ENCODE assay signal across 26 mouse cellular contexts in genomic region chr2:152373547-152373946, GRCm38 (mm10). TPM values are rescaled to one million over a fixed set of nuclear protein-coding genes. Genes with fewer than 3 reads are reported as not detected.
DNase-seq lines count a peak whose midpoint lies in the region; ATAC-seq and TF ChIP-seq lines count a peak whose summit lies in the region.
"Had no signal": no experiment of that assay in that cellular context is flagged by ENCODE, and none has a peak within 500 bp of the region (broad histone marks: within the 10 kb centered on the region; RNA-seq: fewer than 3 reads in every experiment).

No protein-coding gene starts in this region.

- no peak for ATAC-seq in hindbrain, postnatal 0 days
- peak; percentile 86 for ATAC-seq in erythroid progenitor cell, adult 5-6 weeks (replicated peaks; ENCODE audit: low FRiP score, poor library complexity, severe bottlenecking)
- ATAC-seq: forebrain, embryonic 15.5 days; hindbrain, embryonic 16.5 days; inflammation-experienced regulatory T-cells, adult 6 months; intestine, embryonic 16.5 days; Patski had no signal

- H3K4me1 ChIP-seq in hindbrain, postnatal 0 days (ENCODE audit: insufficient read depth, low read length): peaks cover 15% of the 10 kb centered on the region
- peaks cover 36% of the 10 kb centered on the region for H3K4me1 ChIP-seq in hindbrain, embryonic 10.5 days (replicated peaks)
- H3K4me1 ChIP-seq in MEL (ENCODE audit: control insufficient read depth in 1 of 2, insufficient read depth in 2 of 2, low read length in 2 of 2): peaks cover 9 to 15% of the 10 kb centered on the region in 2 experiments

- intact Hi-C loops in gastrocnemius, postnatal 36 days (cut with DNase I): no loop called here

- H3K4me2 ChIP-seq in hindbrain, postnatal 0 days (ENCODE audit: low read depth, low read length): no peak overlapping the region
- H3K4me2 ChIP-seq: forebrain, embryonic 12.5 days; forebrain, embryonic 15.5 days; heart, embryonic 13.5 days; hindbrain, embryonic 13.5 days had no signal

- H3K27me3 ChIP-seq in hindbrain, postnatal 0 days (ENCODE audit: insufficient read depth, low read length): no peaks in the 10 kb centered on the region
- H3K27me3 ChIP-seq in hindbrain, embryonic 10.5 days (ENCODE audit: insufficient read depth, poor library complexity, severe bottlenecking): peaks cover 67% of the 10 kb centered on the region
- H3K27me3 ChIP-seq in MEL (ENCODE audit: control insufficient read depth in 1 of 2, insufficient read depth in 2 of 2, low read length in 2 of 2): no peaks in the 10 kb centered on the region
- H3K27me3 ChIP-seq: forebrain, embryonic 15.5 days had no signal

- no peaks in the 10 kb centered on the region for H3K9me3 ChIP-seq in hindbrain, postnatal 0 days (ENCODE audit: low read length)
- H3K9me3 ChIP-seq in hindbrain, embryonic 10.5 days: no peaks in the 10 kb centered on the region
- H3K9me3 ChIP-seq in MEL (replicated peaks; ENCODE audit: insufficient read depth, low read length): no peaks in the 10 kb centered on the region
- H3K9me3 ChIP-seq: forebrain, embryonic 12.5 days; forebrain, embryonic 15.5 days; heart, embryonic 10.5 days; heart, embryonic 13.5 days; hindbrain, embryonic 13.5 days had no signal

- no peaks in the 10 kb centered on the region for H3K36me3 ChIP-seq in hindbrain, postnatal 0 days (ENCODE audit: insufficient read depth, low read length)
- no peaks in the 10 kb centered on the region for H3K36me3 ChIP-seq in hindbrain, embryonic 10.5 days
- peaks cover 0 to 11% of the 10 kb centered on the region in 2 experiments; a peak in 2 of 4 replicates for H3K36me3 ChIP-seq in MEL (ENCODE audit: control insufficient read depth in 1 of 2, insufficient read depth in 2 of 2, low read length in 2 of 2)
- H3K36me3 ChIP-seq: forebrain, embryonic 12.5 days; forebrain, embryonic 15.5 days; heart, embryonic 10.5 days; heart, embryonic 13.5 days; hindbrain, embryonic 13.5 days had no signal

- no peak overlapping the region for H3K4me3 ChIP-seq in hindbrain, postnatal 0 days (ENCODE audit: low read length)
- no peak overlapping the region for H3K4me3 ChIP-seq in hindbrain, embryonic 10.5 days
- peak overlapping the region; percentile 35 to 52 for H3K4me3 ChIP-seq in MEL (ENCODE audit: control insufficient read depth in 1 of 2, insufficient read depth in 1 of 2, low read depth in 2 of 2, low read length in 2 of 2)
- H3K4me3 ChIP-seq: forebrain, embryonic 12.5 days; forebrain, embryonic 15.5 days; heart, adult 2 months; heart, embryonic 10.5 days; heart, embryonic 13.5 days; hindbrain, embryonic 13.5 days had no signal

- peak in 1 of 2 experiments; percentile 42; a peak in 1 of 4 replicates for TF ChIP-seq POLR2A in MEL (IDR thresholded peaks at IDR 0.05; ENCODE audit: control insufficient read depth in 1 of 2, insufficient read depth in 1 of 2, low read depth in 1 of 2, low read length in 2 of 2, poor library complexity in 1 of 2)

- H3K9ac ChIP-seq in hindbrain, postnatal 0 days (replicated peaks; ENCODE audit: low read length): no peak overlapping the region
- peak overlapping the region; percentile 68 for H3K9ac ChIP-seq in MEL (ENCODE audit: control insufficient read depth, low read depth, low read length, poor library complexity, severe bottlenecking)
- H3K9ac ChIP-seq: forebrain, embryonic 12.5 days; forebrain, embryonic 15.5 days; heart, embryonic 13.5 days; hindbrain, embryonic 13.5 days had no signal

- DNase-seq in hindbrain, postnatal 0 days (ENCODE audit: low spot score): peak; percentile 22
- DNase-seq in hindbrain, embryonic 10.5 days (ENCODE audit: low spot score): no peak
- peak; percentile 85 for DNase-seq in MEL (ENCODE audit: low read depth, low spot score)
- DNase-seq in gastrocnemius, postnatal 36 days: no peak
- no peak for DNase-seq in urinary bladder, postnatal 36 days (ENCODE audit: low spot score in 2 of 2)
- DNase-seq: adrenal gland, postnatal 10 days; adrenal gland, postnatal 36 days; cerebellum, adult 11-12 months; cerebellum, adult 8-10 months; cerebellum, postnatal 10 days; cerebellum, postnatal 36 days; gastrocnemius, postnatal 25 days; heart, adult 2 months; heart, postnatal 14 days had no signal

- 72% methylated on average over 9 of the region's 9 CpGs for WGBS in hindbrain, postnatal 0 days
- 85% methylated on average over 9 of the region's 9 CpGs for WGBS in hindbrain, embryonic 10.5 days

- no peak for TF ChIP-seq CTCF in hindbrain, postnatal 0 days (IDR thresholded peaks at IDR 0.05; ENCODE audit: low read depth)
- TF ChIP-seq CTCF in MEL (IDR thresholded peaks at IDR 0.05 in 2 of 3, conservative IDR thresholded peaks at IDR 0.05 in 1 of 3; ENCODE audit: control insufficient read depth in 1 of 3, insufficient read depth in 1 of 3, low read depth in 2 of 3, low read length in 3 of 3, poor library complexity in 1 of 3, severe bottlenecking in 1 of 3): no peak

- no peak for TF ChIP-seq RAD21 in MEL (IDR thresholded peaks at IDR 0.05; ENCODE audit: low read depth, low read length)

- no peaks in the 10 kb centered on the region for H3K79me2 ChIP-seq in MEL (ENCODE audit: control insufficient read depth, insufficient read depth, low read length, poor library complexity)

- H3K27ac ChIP-seq in hindbrain, postnatal 0 days: no peak overlapping the region
- H3K27ac ChIP-seq in hindbrain, embryonic 10.5 days: no peak overlapping the region
- H3K27ac ChIP-seq in MEL (ENCODE audit: control insufficient read depth, low read depth, low read length): peak overlapping the region; percentile 77
- H3K27ac ChIP-seq: forebrain, embryonic 12.5 days; forebrain, embryonic 15.5 days; heart, adult 2 months; heart, embryonic 10.5 days; heart, embryonic 13.5 days; hindbrain, embryonic 13.5 days had no signal

- TF ChIP-seq EP300 in MEL (IDR thresholded peaks at IDR 0.05; ENCODE audit: low read depth in 1 of 2, low read length in 2 of 2): peak; percentile 64 to 71

RNA-seq across cellular contexts. Expression of gene Nrsn2, which starts 2.9 kb away (rescaled TPM):
- 64.5 and 72.2 TPM in 2 replicates for total RNA-seq in hindbrain, postnatal 0 days (2014; rRNA removed)
- 83.8 and 91.3 TPM in 2 replicates for polyA plus RNA-seq in hindbrain, postnatal 0 days (2015; fragmentation: Nextera tagmentation; extraction: Ambion mirVana)
- 1.4 and 5.1 TPM in 2 replicates for polyA plus RNA-seq in hindbrain, embryonic 10.5 days (2016; fragmentation: Nextera tagmentation; extraction: Ambion mirVana)
- total RNA-seq in MEL (2012; rRNA removed): not detected in 2 replicates
- polyA plus RNA-seq in MEL (2012; ENCODE audit: insufficient read depth in 1 of 2, insufficient read length in 2 of 2, low read depth in 1 of 2, low replicate concordance in 2 of 2, missing spikeins in 1 of 2): not detected
- not detected in 2 replicates for total RNA-seq in erythroid progenitor cell, adult 5-6 weeks (2015; ENCODE audit: low replicate concordance)
- total RNA-seq in erythroid progenitor cell, adult 5-6 weeks (2017; ENCODE audit: low replicate concordance): not detected in 2 replicates
- not detected for total RNA-seq in gastrocnemius, postnatal 36 days (2021)
- total RNA-seq: gastrocnemius, postnatal 25 days; granulocyte monocyte progenitor cell, adult 5-6 weeks; heart, adult 2 months; heart, postnatal 14 days; hematopoietic stem cell, adult 5-6 weeks had no signal
- polyA plus RNA-seq: inflammation-experienced regulatory T-cells, adult 6 months; Patski had no signal

RNA-seq across cellular contexts. Expression of gene Sox12, which starts 24.3 kb away (rescaled TPM):
- total RNA-seq in hindbrain, postnatal 0 days (2014; rRNA removed): 49.7 and 50.2 TPM in 2 replicates
- 9.7 and 10.1 TPM in 2 replicates for polyA plus RNA-seq in hindbrain, postnatal 0 days (2015; fragmentation: Nextera tagmentation; extraction: Ambion mirVana)
- polyA plus RNA-seq in hindbrain, embryonic 10.5 days (2016; fragmentation: Nextera tagmentation; extraction: Ambion mirVana): 9.5 and 11.1 TPM in 2 replicates
- 1.5 and 2.0 TPM in 2 replicates for total RNA-seq in MEL (2012; rRNA removed)
- 10 to 100 TPM in 1 of 2 experiments, not detected in 1; 24.7 TPM for polyA plus RNA-seq in MEL (2012; ENCODE audit: insufficient read depth in 1 of 2, insufficient read length in 2 of 2, low read depth in 1 of 2, low replicate concordance in 2 of 2, missing spikeins in 1 of 2)
- total RNA-seq in erythroid progenitor cell, adult 5-6 weeks (2015; ENCODE audit: low replicate concordance): 4.0 and 4.2 TPM in 2 replicates
- 0.39 and 0.83 TPM in 2 replicates for total RNA-seq in erythroid progenitor cell, adult 5-6 weeks (2017; ENCODE audit: low replicate concordance)
- 1 to 10 TPM; 1.4 to 1.5 TPM for total RNA-seq in gastrocnemius, postnatal 36 days (2021)

RNA-seq across cellular contexts. Expression of gene Trib3, which starts 29.7 kb away (rescaled TPM):
- total RNA-seq in hindbrain, postnatal 0 days (2014; rRNA removed): 2.5 and 4.2 TPM in 2 replicates
- 2.7 and 3.4 TPM in 2 replicates for polyA plus RNA-seq in hindbrain, postnatal 0 days (2015; fragmentation: Nextera tagmentation; extraction: Ambion mirVana)
- 1.3 and 3.0 TPM in 2 replicates for polyA plus RNA-seq in hindbrain, embryonic 10.5 days (2016; fragmentation: Nextera tagmentation; extraction: Ambion mirVana)
- total RNA-seq in MEL (2012; rRNA removed): 6.1 and 62.9 TPM in 2 replicates
- polyA plus RNA-seq in MEL (2012; ENCODE audit: insufficient read depth in 1 of 2, insufficient read length in 2 of 2, low read depth in 1 of 2, low replicate concordance in 2 of 2, missing spikeins in 1 of 2): 10 to 100 TPM in 1 of 2 experiments, not detected in 1; 34.9 TPM
- total RNA-seq in erythroid progenitor cell, adult 5-6 weeks (2015; ENCODE audit: low replicate concordance): not detected in 2 replicates
- total RNA-seq in erythroid progenitor cell, adult 5-6 weeks (2017; ENCODE audit: low replicate concordance): 3.1 TPM in 1 of 2 replicates, not detected in the other
- total RNA-seq in gastrocnemius, postnatal 36 days (2021): 1 to 10 TPM in 1 of 2 experiments, under 1 TPM in 1; 0.62 to 1.5 TPM
- total RNA-seq: granulocyte monocyte progenitor cell, adult 5-6 weeks had no signal

RNA-seq across cellular contexts. Expression of gene Rbck1, which starts 41.1 kb away (rescaled TPM):
- total RNA-seq in hindbrain, postnatal 0 days (2014; rRNA removed): 119 and 135 TPM in 2 replicates
- polyA plus RNA-seq in hindbrain, postnatal 0 days (2015; fragmentation: Nextera tagmentation; extraction: Ambion mirVana): 77.9 and 81.6 TPM in 2 replicates
- polyA plus RNA-seq in hindbrain, embryonic 10.5 days (2016; fragmentation: Nextera tagmentation; extraction: Ambion mirVana): 91.4 and 93.2 TPM in 2 replicates
- 84.9 and 90.9 TPM in 2 replicates for total RNA-seq in MEL (2012; rRNA removed)
- polyA plus RNA-seq in MEL (2012; ENCODE audit: insufficient read depth in 1 of 2, insufficient read length in 2 of 2, low read depth in 1 of 2, low replicate concordance in 2 of 2, missing spikeins in 1 of 2): 100 to 1,000 TPM in 1 of 2 experiments, 10 to 100 TPM in 1; 92.1 to 162 TPM
- total RNA-seq in erythroid progenitor cell, adult 5-6 weeks (2015; ENCODE audit: low replicate concordance): 53.0 and 64.6 TPM in 2 replicates
- 20.3 and 35.2 TPM in 2 replicates for total RNA-seq in erythroid progenitor cell, adult 5-6 weeks (2017; ENCODE audit: low replicate concordance)
- total RNA-seq in gastrocnemius, postnatal 36 days (2021): 10 to 100 TPM; 24.4 to 31.6 TPM

RNA-seq across cellular contexts. Expression of gene Zcchc3, which starts 41.3 kb away (rescaled TPM):
- total RNA-seq in hindbrain, postnatal 0 days (2014; rRNA removed): 17.4 TPM in 2 replicates
- 15.8 and 16.1 TPM in 2 replicates for polyA plus RNA-seq in hindbrain, postnatal 0 days (2015; fragmentation: Nextera tagmentation; extraction: Ambion mirVana)
- polyA plus RNA-seq in hindbrain, embryonic 10.5 days (2016; fragmentation: Nextera tagmentation; extraction: Ambion mirVana): 45.9 and 47.9 TPM in 2 replicates
- 5.1 and 5.7 TPM in 2 replicates for total RNA-seq in MEL (2012; rRNA removed)
- polyA plus RNA-seq in MEL (2012; ENCODE audit: insufficient read depth in 1 of 2, insufficient read length in 2 of 2, low read depth in 1 of 2, low replicate concordance in 2 of 2, missing spikeins in 1 of 2): 10 to 100 TPM in 1 of 2 experiments, not detected in 1; 12.1 TPM
- total RNA-seq in erythroid progenitor cell, adult 5-6 weeks (2015; ENCODE audit: low replicate concordance): 6.8 and 9.6 TPM in 2 replicates
- 4.9 and 5.4 TPM in 2 replicates for total RNA-seq in erythroid progenitor cell, adult 5-6 weeks (2017; ENCODE audit: low replicate concordance)
- total RNA-seq in gastrocnemius, postnatal 36 days (2021): 1 to 10 TPM in 1 of 2 experiments, under 1 TPM in 1; 0.84 to 2.1 TPM

Comparison
In these comparisons a context has a peak if more than half of its experiments do, and no peak if none do; other contexts are left out.
1. DNase-seq: peak in hindbrain, postnatal 0 days (single experiment) and MEL (single experiment); none in hindbrain, embryonic 10.5 days (single experiment), gastrocnemius, postnatal 36 days (0 of 2) and urinary bladder, postnatal 36 days (0 of 2).
2. H3K4me3 ChIP-seq: peak in MEL (2 of 2); none in hindbrain, postnatal 0 days (single experiment) and hindbrain, embryonic 10.5 days (single experiment).
3. RNA of gene Nrsn2, which starts 2.9 kb away (total RNA-seq): 64.5 to 72.2 TPM in hindbrain, postnatal 0 days; not detected in MEL, not detected in erythroid progenitor cell, adult 5-6 weeks and not detected in gastrocnemius, postnatal 36 days; every median in the first group is over 10 times any median in the second.